Mouse (Mus musculus) kidney, adult 2 months (tissue): ENCODE measurements around the gene Plxnb1. TPM values are rescaled to one million over a fixed set of nuclear protein-coding genes. Genes with fewer than 3 reads are reported as not detected.

Experiments
- DNase-seq: peaks from one replicate; pipeline ENCODE4 v3.0.0; 2021
- H3K27ac ChIP-seq: fragments of 200-500 bp; 2 replicates; pipeline ENCODE4 v1.5.1; 2012; ENCODE audit warnings: low read depth, low read length, control low read depth, inconsistent platforms; ENCODE audit not compliant: insufficient read depth
- H3K27me3 ChIP-seq: fragments of 200-500 bp; replicated peaks from 2 replicates; pipeline ENCODE4 v1.6.1; 2012; ENCODE audit warnings: mild to moderate bottlenecking, moderate library complexity, low read length, inconsistent platforms; ENCODE audit not compliant: control insufficient read depth, insufficient read depth
- H3K36me3 ChIP-seq: fragments of 200-500 bp; 2 replicates; pipeline ENCODE4 v1.6.1; 2012; ENCODE audit warnings: mild to moderate bottlenecking, moderate library complexity, low read length, inconsistent platforms; ENCODE audit not compliant: control insufficient read depth, insufficient read depth
- H3K4me1 ChIP-seq: fragments of 200-500 bp; 2 replicates; pipeline ENCODE4 v1.6.1; 2011; ENCODE audit warnings: low read length; ENCODE audit not compliant: control insufficient read depth, insufficient read depth
- H3K4me3 ChIP-seq: fragments of 200-500 bp; 2 replicates; pipeline ENCODE4 v1.5.1; 2011; ENCODE audit warnings: mild to moderate bottlenecking, low read depth, low read length, control low read depth; ENCODE audit not compliant: insufficient read depth
- CTCF ChIP-seq: fragments of 200-500 bp; conservative IDR thresholded peaks from 2 replicates; pipeline ENCODE4 v1.5.1; 2011; ENCODE audit warnings: low read depth, mild to moderate bottlenecking, control low read depth, low read length, moderate library complexity, mixed read lengths; ENCODE audit not compliant: insufficient read depth, insufficient read length
- POLR2A ChIP-seq: fragments of 200-500 bp; IDR thresholded peaks from one replicate; pipeline ENCODE4 v1.6.1; 2011; ENCODE audit warnings: low read depth, low read length, control low read depth
- whole genome bisulfite sequencing: fragments of 180-500 bp; shearing (Covaris S2); methylation state at CpG from one replicate; pipeline ENCODE4 v1.1.7; 2018; 5-methylcytosine and 5-hydroxymethylcytosine counted together
- polyA plus RNA-seq: library from polyadenylated mRNA; depleted of rRNA; stranded (reverse); fragments of >200 nt; gene quantifications from 2 replicates; pipeline ENCODE4 v1.2.3, GENCODE M21; 2012; rRNA removed

Plxnb1 gene
- 16.7 and 21.7 TPM in 2 replicates for polyA plus RNA-seq

- peak within 1 kb of the TSS; percentile 89 for H3K27ac ChIP-seq
- no peaks in the 10 kb centered on the region for H3K36me3 ChIP-seq
- DNase-seq: peak; percentile 74
- H3K4me1 ChIP-seq: peaks cover 23% of the 10 kb centered on the region
- H3K27me3 ChIP-seq: no peaks in the 10 kb centered on the region
- H3K4me3 ChIP-seq: peak within 1 kb of the TSS; percentile 83
- WGBS: under 1% methylated on average over 102 of the region's 102 CpGs
- TF ChIP-seq POLR2A (peak; percentile 25), CTCF (no peak)
These were observed at the start of gene Plxnb1 for GRCm38 (mm10) chr9:109095137-109095982. Gene Plxnb1, plus strand, starts transcription at chr9:109095389.

GRCm38 (mm10) chr9:109046306-109046705 lies 48.9 kb upstream of the Plxnb1 start:
- H3K36me3 ChIP-seq: no peaks in the 10 kb centered on the region
- peak; percentile 76 for TF ChIP-seq CTCF
- no peak for TF ChIP-seq POLR2A

GRCm38 (mm10) chr9:109049316-109049715 lies 45.9 kb upstream of the Plxnb1 start:
- no peak overlapping the region for H3K27ac ChIP-seq
- 79% methylated on average over 7 of the region's 7 CpGs for WGBS
- H3K4me3 ChIP-seq: no peak overlapping the region
- no peaks in the 10 kb centered on the region for H3K27me3 ChIP-seq
- H3K4me1 ChIP-seq: 0 out of 2 replicates have a peak, but pooled peaks cover under 1% of the 10 kb centered on the region
- no peaks in the 10 kb centered on the region for H3K36me3 ChIP-seq
- no peak for DNase-seq
- TF ChIP-seq CTCF: no peak
- TF ChIP-seq POLR2A: no peak

More at GRCm38 (mm10) chr9:109046306-109046705, 48.9 kb upstream of the Plxnb1 start:
- WGBS: 40% methylated on average over 5 of the region's 5 CpGs
- Histone ChIP-seq H3K4me3 (no peak overlapping the region), H3K4me1 (no peaks in the 10 kb centered on the region; the same call in 1 of the 2 replicates), H3K27ac (no peak overlapping the region), H3K27me3 (no peaks in the 10 kb centered on the region)
- peak; percentile 73 for DNase-seq

GRCm38 (mm10) chr9:109049996-109050673 lies 45.1 kb upstream of the Plxnb1 start:
- H3K4me1 ChIP-seq: 0 out of 2 replicates have a peak, but pooled peaks cover 3% of the 10 kb centered on the region
- WGBS: 71% methylated on average over 9 of the region's 9 CpGs
- H3K27me3 ChIP-seq: no peaks in the 10 kb centered on the region
- DNase-seq: peak; percentile 36
- no peak overlapping the region for H3K4me3 ChIP-seq
- TF ChIP-seq POLR2A (no peak), CTCF (no peak)
- H3K27ac ChIP-seq: no peak overlapping the region
- H3K36me3 ChIP-seq: no peaks in the 10 kb centered on the region

GRCm38 (mm10) chr9:109050674-109050997 lies 44.6 kb upstream of the Plxnb1 start:
- no peak overlapping the region for H3K4me3 ChIP-seq
- H3K36me3 ChIP-seq: no peaks in the 10 kb centered on the region
- no peak for DNase-seq
- no peak overlapping the region for H3K27ac ChIP-seq
- no peak for TF ChIP-seq CTCF
- no peak for TF ChIP-seq POLR2A
- 62% methylated on average over 3 of the region's 3 CpGs for WGBS
- no peaks in the 10 kb centered on the region for H3K27me3 ChIP-seq
- 0 out of 2 replicates have a peak, but pooled peaks cover 3% of the 10 kb centered on the region for H3K4me1 ChIP-seq

GRCm38 (mm10) chr9:109051011-109051501 lies 44.1 kb upstream of the Plxnb1 start:
- Histone ChIP-seq H3K4me3 (no peak overlapping the region), H3K4me1 (0 out of 2 replicates have a peak, but pooled peaks cover 3% of the 10 kb centered on the region), H3K36me3 (no peaks in the 10 kb centered on the region), H3K27ac (no peak overlapping the region), H3K27me3 (no peaks in the 10 kb centered on the region)
- 87% methylated on average over 13 of the region's 13 CpGs for WGBS
- TF ChIP-seq CTCF (no peak), POLR2A (no peak)
- DNase-seq: no peak
